Mouse (Mus musculus) embryonic fibroblast, embryonic 13.5 days (primary cell): ENCODE measurements around the gene Bicra.

Source experiments
- CTCF ChIP-seq: IDR thresholded peaks from 2 replicates; pipeline ENCODE4 v1.5.1; 2011; ENCODE audit warnings: mild to moderate bottlenecking, control low read depth, low read length, moderate library complexity, borderline replicate concordance; ENCODE audit not compliant: insufficient read depth
- POLR2A ChIP-seq: IDR thresholded peaks from 2 replicates; pipeline ENCODE4 v1.6.1; 2011; ENCODE audit warnings: low read depth, mild to moderate bottlenecking, control low read depth, low read length, moderate library complexity

- TF ChIP-seq CTCF, result no peak
- TF ChIP-seq POLR2A, result no peak
Measured at GRCm38 (mm10) chr7:16071906-16072305, 24.2 kb upstream of the Bicra start.
